Mouse (Mus musculus): ENCODE measurements around the gene Cntn5.

- TF ChIP-seq CTCF (IDR thresholded peaks at IDR 0.05; ENCODE audit: borderline replicate concordance, insufficient read depth, low read depth, low read length): no peak
- no peak for TF ChIP-seq POLR2A (IDR thresholded peaks at IDR 0.05; ENCODE audit: borderline replicate concordance, insufficient read depth, low read length)
Observed at GRCm38 (mm10) chr9:9708671-9709070, 1195.9 kb downstream of the Cntn5 start.

All from cerebellum, adult 2 months (tissue).